In genomic region chr4:26069452-26069851, GRCm38 (mm10) we compare ENCODE assay signal across 8 mouse cellular contexts.
"Had no signal": no experiment of that assay in that cellular context is flagged by ENCODE, and none has a peak within 500 bp of the region (broad histone marks: within the 10 kb centered on the region; RNA-seq: fewer than 3 reads in every experiment).

No protein-coding gene starts in this region.

- ATAC-seq: intestine, embryonic 16.5 days; midbrain, embryonic 13.5 days had no signal

- H3K9ac ChIP-seq: limb, embryonic 13.5 days; liver, embryonic 14.5 days; midbrain, embryonic 13.5 days had no signal

- H3K4me2 ChIP-seq: limb, embryonic 13.5 days; midbrain, embryonic 13.5 days had no signal

- H3K9me3 ChIP-seq: limb, embryonic 13.5 days; midbrain, embryonic 13.5 days had no signal

- H3K27me3 ChIP-seq: limb, embryonic 13.5 days; midbrain, embryonic 13.5 days had no signal

- H3K4me1 ChIP-seq: limb, embryonic 13.5 days; midbrain, embryonic 13.5 days had no signal

- H3K27ac ChIP-seq: limb, embryonic 13.5 days; liver, embryonic 14.5 days; midbrain, embryonic 13.5 days had no signal

- H3K4me3 ChIP-seq: limb, embryonic 13.5 days; midbrain, embryonic 13.5 days had no signal

- H3K36me3 ChIP-seq: limb, embryonic 13.5 days; midbrain, embryonic 13.5 days had no signal

- DNase-seq: kidney, adult 2 months; kidney, postnatal 25 days; lung, adult 18-20 months; thymus, postnatal 4 days had no signal
